Mouse (Mus musculus): ENCODE results near the gene Myo1c.

DNA sequence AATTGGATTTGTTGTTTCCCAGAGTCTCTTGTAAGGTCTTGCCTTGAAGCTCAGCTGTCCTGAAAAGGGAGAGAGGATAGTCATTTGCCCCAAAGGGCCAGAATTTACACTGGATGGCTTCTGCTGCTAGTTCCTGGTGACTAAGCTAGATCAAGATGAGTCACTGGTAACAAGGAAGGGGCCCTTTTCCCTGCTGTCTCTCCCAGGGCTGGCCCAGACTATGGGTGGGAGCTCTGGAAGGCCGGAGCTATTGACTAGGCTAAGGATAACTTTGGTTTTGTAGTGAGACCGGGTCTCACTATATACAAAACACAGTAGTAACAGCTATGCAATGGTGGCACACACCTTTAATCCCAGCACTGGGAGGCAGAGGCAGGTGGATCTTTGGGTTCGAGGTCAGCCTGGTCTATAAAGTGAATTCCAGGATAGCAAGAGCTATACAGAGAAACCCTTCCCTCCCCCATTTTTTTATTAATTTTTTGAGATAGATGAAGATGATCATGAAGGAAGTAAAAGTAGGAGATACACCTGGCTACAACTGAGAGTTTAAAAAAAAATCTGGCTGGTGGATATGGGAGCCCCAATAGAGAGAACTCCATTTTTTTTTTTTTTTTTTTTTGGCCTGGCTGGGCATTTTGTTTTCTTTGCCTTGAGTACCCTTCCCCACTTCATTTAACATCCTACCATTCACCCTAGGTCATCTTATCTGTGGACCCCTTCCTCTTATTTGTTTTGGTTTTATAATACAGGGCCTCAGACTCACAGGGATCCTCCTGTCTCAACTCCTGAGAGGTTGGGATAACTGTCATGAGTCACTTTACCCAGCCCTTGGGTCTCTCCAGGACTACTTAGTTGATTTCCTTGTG is 27.8 kb downstream of the Myo1c start:
- TF ChIP-seq CTCF (conservative IDR thresholded peaks at IDR 0.05; ENCODE audit: low read length) = no peak
- TF ChIP-seq POU5F1 (IDR thresholded peaks at IDR 0.05; ENCODE audit: borderline replicate concordance, low read length) = no peak
